Mouse (Mus musculus): Measurements from ENCODE around the gene Urb1.

Urb1 gene

DNA sequence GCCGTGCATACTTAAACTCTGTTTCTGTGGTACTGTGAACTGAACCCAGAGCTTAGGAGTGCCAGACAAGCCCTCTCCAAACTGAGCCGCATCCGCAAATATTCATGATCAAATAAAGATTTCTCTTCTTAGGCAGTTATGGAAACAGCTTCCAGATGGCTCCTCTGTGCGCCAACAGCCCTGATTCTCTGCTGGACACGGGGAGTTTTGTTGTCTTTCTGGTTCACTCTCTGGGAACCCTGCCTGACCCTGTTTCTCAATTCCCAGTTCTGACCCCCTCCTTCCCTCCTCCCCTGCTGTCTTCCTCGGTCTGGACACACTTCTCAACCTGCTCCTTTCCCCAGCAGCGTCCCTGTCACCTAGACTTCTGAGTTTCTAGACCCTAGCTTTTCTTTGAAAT, 12.8 kb upstream of the Urb1 start:
- DNase-seq (ENCODE audit: low spot score in 2 of 2), result no peak

DNA sequence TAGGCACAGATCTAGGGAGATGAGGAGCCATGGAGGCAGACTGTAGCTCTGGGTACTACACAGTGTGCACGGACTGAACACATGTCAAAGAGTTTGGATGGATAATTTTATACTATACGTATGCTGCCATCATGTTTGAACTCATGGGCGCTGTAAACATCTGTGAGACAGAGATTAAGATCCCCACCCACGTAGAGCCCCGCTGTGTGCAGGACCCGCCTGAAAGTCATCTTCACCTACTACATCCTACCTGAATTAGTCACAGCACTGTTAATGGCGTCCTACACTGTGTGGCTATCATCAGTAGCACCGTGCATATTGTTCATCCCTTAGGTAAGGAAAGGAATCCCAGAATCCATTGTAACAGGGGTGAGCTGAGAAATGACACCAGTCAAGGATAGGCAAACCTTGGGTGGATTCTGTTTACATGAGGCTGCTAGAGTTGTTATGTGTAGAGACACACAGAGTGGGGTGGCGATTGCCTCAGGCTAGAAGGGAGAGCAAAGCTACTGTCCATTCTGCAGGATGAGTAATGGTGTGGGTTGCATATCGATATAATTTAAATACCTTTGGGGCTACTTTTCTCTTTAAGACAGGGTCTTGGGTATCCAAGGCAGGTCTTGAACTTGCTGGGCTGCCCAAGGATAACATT, 12.2 kb upstream of the Urb1 start:
- no peak for DNase-seq (ENCODE audit: low spot score in 2 of 2)

DNA sequence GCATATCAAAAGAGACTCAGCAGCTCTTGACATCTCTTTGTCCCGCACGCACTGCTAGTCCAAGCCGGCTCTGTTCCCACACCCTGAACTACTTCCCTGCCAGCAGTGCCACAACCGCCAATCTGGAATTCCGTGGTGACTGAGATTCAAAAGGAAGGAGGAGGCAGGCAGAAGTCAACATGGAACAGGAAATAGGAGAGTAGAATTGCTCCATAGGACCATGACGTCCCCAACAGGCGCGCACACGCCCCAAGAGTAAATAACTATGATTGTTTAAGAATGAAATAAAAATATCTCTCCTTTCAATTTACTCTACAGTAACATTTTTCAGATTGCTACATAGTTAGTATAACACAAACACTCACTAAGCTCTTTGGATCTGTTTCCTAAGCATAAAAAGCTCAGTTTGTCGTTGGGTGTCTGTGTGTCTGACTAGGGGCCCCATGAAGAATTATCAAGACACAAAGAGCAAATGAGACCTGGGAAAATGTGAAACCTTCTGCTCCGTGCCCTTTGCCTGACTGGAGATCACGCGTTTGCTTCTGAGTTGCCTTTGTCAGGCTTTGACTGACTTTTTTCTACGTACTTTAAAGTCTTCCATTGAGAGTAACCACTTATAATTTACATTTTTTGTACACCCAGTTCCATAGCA, 11.0 kb upstream of the Urb1 start:
- no peak for DNase-seq (ENCODE audit: low spot score in 2 of 2)

DNA sequence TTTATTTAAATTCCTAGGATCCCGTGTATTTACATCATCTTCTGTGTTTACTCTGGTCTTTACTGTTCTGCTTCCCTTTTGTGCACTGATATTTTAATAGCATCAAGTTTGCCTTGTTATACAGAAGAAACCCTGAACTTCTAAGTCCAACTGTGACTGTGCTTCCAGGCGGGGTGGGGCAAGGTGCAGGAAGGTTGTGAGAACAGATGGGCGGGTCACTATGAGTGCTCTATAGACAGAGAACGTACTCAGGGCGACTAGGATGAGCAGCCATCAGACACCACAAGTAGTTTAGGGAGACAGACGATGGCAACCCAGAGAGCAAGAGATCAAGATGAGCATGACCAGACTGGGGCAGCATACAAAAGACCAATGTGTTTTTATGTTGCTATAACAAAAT, 10.1 kb upstream of the Urb1 start:
- no peak for DNase-seq (ENCODE audit: low spot score in 2 of 2)

DNA sequence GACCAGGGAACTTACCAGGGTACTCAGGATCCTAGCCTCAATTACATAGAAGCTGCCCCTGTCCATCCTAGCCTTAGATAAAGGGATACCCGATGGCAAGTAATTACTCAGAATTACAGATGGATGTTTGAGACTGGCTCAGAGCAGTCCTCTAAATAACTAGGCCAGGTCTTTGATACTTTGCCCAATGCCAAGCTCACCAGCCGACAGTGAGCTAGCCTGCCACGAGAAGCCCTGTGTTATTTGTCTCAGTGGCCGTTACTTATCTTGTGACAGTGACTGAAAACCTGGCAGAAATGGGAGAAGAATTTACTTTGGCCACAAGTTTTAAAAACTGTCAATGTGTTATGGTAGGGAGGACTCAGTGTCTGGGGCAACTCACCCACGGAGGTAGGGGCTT, 1.9 kb upstream of the Urb1 start:
- DNase-seq (ENCODE audit: low spot score in 2 of 2), result no peak

DNA sequence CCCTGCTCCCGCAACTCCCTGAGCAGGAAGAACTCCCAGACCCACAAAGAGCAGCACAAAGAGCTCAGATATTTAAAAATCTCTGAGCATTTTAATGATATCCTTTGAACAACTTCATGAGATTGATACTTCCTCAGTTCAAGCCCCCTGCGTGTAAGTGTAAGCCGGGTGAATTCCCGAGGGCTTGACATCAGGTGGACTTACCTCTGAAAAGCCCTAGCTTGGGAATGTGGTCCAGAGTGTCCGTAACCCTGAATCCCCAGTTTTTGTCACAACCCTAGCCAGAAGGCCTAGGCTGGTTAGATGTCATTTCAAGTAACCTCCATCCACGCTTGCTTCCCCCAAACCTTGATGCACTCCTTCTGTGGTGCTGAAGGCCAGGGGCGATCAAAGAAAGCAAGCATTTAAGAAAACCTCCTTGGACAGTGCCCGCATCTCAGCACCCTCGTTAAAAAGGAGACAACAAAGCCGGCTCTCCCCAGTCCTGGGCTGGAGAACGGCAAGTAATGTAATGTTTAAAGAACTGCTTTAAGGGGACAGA, 573 bp upstream of the Urb1 start:
- DNase-seq (ENCODE audit: low spot score in 2 of 2), result no peak

DNA sequence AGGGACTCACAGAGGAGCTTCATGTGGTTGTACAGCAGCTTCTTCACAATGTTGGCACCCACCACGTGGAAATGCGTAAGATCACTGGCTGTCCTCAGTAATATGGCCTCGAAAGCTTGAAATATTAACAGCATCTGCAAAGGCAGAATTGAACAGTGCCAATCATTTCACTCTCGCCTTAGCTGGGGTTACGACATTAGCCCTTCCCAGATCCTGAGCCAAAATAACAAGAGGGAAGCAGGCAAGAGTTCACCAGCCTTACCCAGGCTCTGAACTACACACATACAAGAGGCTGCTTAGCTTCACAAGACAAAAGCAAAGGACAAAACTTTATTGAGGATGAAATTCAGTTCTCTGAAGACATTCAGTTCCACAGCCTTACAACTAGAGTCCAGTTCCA, 5.7 kb downstream of the Urb1 start:
- DNase-seq (ENCODE audit: low spot score in 2 of 2), result no peak

DNA sequence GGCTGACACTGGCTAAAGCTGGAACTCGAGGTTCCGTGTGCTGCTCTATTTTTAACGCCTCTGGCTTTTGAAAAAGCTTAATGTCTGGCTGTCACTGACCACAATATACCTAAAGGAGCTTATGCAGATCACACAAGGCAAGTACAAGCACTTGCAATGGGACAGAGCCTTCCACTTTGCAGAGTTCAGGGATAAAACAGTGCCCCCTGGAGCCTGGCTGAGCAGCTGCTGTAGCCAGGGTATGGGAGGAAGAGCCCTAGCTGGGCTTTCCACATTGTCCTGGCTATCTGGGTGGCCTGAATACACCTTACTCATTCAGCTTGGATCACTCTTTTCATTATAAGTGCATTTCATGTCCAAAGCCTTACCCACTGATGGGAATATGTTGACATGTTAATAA, 8.3 kb downstream of the Urb1 start:
- no peak for DNase-seq (ENCODE audit: low spot score in 2 of 2)

DNA sequence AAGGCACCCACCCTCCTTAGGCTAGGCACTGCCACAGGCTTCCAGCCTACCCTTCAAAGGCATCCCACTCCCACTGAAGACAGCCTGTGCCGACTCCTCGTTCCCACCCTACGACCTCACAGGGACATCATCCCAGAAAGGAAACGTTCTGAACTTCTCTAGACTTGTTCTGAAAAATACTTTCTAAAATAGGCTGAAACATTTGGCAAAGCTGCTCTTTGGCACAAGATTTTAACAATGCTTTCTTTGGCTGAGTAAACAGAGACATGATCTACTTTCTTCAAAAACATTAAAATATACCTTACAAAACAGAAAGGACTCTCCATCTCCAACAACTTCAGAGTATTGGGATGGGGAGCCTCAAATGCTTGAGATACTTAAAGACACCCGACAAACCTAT, 9.0 kb downstream of the Urb1 start:
- peak in 1 of 2 experiments; percentile 25 for DNase-seq (ENCODE audit: low spot score in 2 of 2)

DNA sequence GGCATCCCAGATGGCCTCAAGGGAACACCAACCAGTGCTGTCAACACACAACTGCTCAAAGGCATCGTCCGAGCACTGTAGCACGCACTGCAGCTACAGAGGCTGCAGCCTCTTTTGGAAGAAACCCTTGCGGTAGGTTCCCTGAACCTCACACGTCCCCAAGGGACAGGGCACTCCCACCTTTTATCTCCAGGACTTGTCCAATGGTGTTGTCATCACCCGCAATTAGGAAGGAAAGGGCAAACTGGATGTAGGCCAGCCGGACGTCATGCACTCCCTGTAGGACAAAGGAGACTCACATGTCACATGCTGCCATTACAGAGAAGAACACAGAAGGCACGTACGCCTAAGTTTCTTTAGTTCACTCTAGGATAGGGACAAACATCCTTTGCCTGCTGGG, 10.4 kb downstream of the Urb1 start:
- DNase-seq (ENCODE audit: low spot score in 2 of 2), result no peak

DNA sequence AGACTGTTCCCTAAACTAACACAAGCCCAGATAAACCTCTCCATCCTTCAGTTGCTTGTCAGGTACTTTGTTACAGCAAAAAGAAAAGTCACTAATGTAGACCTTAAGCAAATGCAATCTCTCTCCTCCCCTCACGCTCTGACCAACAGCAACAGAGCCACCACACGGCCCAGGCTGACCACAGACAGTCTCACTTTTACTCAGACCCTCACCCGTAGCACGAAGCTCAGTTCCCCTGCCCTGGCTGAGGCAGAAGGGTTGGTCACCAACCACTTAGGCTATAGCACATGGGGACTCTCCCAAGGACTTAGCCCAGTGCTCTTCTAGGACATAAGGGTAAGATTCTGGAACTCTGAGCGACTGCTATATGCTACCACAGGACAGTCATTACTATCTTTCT, 11.4 kb downstream of the Urb1 start:
- DNase-seq (ENCODE audit: low spot score in 2 of 2), result no peak

DNA sequence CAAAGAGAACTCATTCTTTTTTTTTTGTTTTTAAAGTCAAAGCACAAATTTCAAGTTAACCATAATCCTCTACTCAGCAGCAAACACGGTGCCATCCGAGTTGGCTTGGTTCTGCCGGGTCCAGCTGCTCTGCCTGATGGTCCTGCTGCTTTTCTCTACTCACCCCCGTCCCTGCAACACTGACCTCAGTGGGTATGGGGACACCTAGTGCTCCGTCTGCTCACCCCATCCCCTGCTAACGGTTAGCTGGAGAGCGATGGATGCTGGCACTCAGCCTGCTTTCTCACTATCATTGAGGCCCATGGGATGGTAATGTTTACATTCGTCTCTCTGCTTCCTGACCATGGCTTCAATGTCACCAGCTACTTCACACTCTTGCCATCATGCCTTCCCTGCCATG, 11.8 kb downstream of the Urb1 start:
- DNase-seq (ENCODE audit: low spot score in 2 of 2), result no peak

DNA sequence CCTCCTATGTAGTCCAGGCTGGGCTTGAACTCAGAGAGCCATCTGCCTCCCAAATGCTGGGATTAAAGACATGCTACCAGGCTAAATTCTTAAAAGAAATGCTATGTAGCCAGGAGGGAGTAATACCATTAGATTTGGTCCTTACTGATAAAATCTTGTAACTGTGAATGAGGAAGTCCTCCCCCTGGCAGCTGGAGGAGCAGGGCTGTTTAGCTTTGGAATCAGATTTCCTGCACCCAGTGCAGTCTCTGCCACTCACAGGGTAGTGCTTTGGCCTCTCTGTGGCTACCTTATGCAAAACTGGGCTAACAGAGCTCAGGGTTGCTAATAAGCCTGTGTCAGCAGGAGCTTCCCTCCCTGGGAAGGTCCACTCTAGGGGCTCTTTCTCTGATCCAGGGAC, 15.5 kb downstream of the Urb1 start:
- DNase-seq (ENCODE audit: low spot score in 2 of 2), result no peak

DNA sequence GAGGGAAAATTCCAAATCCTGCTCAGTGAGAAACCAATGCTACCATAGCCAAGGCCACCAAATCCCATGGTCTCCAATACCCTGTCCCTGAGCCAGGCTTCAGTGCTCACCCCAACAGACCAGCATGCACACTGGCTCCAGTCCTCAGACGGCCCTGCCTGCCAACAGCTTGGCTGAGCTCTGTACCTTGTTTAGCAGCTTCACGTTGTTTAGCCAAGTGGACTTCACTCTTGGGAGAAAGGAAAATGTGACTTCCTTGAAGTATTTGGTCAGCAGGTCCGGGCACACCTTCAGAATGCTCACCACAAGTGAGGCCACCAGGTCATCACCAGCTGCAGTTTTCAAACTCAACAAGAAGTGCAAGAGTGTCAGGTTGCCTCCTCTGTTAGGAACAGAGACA, 17.7 kb downstream of the Urb1 start:
- no peak for DNase-seq (ENCODE audit: low spot score in 2 of 2)

DNA sequence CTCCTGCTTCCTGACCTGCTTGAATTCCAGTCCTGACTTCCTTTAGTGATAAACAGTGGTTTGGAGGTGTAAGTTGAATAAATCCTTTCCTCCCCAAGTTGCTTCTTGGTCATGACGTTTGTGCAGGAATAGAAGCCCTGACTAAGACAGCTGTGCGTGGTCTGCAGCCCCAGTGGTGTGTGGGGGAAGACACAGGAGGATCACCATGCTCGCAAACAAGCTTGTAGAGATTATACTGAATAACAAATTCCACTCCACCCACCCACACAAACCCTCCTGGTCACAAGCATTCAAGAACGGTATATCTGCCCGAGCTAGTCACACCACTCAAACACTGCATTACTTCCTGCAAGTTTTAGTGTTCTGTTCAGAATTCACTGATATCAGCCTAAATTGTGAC, 18.1 kb downstream of the Urb1 start:
- DNase-seq (ENCODE audit: low spot score in 2 of 2), result peak in 1 of 2 experiments; percentile 28

DNA sequence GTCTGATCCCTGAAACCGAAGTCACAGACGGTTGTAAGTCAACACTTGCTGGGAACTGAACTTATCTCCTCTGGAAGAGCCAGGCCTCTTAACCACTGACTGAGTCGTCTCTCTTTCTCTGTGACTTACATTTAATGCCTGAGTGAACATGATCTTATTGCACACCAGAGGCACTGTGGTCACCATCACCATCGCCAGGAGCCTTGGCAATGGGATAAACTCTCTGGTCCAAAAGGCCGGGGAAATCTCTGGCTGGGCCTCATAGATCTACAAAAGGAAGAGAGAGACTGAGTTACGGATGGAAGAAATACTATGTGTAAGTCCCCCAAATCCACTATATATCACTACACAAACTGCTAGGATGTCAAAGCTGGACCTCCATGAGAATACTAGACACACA, 19.3 kb downstream of the Urb1 start:
- DNase-seq (ENCODE audit: low spot score in 2 of 2), result no peak

DNA sequence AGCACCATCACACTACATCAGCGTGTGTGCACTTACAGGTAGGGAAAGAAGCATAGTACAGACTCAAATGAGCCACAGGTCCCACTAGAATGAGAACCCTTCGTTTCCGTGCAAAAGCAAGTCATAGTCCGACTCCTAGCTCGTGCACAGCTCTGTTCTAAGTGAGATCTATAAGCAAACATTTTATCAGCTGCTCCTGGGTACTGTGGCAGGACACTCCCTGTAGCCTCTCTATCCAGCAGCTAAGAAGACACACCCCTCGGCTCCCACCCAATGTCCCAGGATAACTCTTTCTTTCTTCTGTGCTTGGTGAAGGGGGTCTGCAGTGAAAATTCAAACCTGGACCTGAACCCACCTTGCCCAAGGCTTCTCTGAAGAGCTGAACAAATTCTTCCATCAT, 21.6 kb downstream of the Urb1 start:
- no peak for DNase-seq (ENCODE audit: low spot score in 2 of 2)

DNA sequence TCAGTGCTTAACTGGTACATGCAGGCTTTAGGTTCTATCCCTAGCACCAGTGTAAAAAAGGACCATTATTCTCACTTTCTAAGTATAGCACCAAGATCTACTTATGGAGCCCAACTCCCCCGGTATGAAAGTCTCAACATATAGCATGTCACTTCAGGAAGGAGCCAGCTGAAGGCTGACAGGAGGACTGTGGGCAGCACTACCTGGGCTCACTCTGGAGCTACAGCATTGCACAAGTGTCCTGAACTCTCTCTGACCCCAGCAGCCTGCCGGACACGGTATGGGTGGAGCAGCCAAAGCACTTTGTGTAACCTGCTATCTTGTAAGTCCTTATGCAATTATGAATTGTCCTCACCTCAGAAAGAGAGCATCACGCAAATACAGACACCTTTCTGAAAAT, 25.0 kb downstream of the Urb1 start:
- no peak for DNase-seq (ENCODE audit: low spot score in 2 of 2)

DNA sequence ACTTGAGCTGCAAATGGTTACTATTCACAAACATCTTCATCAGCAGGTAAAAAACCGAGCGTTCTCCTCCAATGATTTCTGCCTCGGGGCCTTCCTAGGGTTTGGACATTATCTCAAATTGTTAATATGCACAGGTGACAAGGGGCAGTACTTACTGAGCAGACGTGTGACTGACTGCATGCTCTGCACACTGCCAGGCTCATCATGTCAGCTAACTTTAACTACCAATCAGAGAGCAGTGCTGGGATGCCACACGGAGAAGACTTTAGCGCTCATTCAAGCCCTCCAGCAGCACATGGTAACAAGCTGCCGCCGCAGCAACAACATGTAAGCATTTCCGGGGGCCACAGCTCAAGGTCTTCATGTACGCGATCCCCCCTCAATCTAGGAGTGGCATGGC, 26.9 kb downstream of the Urb1 start:
- DNase-seq (ENCODE audit: low spot score in 2 of 2), result no peak

DNA sequence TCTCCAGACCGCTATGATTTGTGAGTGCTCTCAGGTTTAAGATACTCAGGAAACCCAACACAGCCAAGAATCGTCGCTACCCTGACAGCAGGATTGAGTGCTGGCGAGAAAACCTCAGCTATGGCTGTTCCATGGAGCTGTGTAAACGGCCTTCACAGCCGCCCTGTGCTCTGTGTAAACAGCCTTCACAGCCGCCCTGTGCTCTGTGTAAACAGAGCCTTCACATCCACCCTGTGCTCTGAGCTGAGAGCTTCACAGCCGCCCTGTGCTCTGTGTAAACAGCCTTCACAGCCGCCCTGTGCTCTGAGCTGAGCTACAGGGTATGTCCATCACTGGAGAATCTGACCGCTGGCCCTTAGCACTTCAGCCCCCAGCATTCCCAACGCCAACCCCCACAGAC, 30.4 kb downstream of the Urb1 start:
- no peak for DNase-seq (ENCODE audit: low spot score in 2 of 2)

DNA sequence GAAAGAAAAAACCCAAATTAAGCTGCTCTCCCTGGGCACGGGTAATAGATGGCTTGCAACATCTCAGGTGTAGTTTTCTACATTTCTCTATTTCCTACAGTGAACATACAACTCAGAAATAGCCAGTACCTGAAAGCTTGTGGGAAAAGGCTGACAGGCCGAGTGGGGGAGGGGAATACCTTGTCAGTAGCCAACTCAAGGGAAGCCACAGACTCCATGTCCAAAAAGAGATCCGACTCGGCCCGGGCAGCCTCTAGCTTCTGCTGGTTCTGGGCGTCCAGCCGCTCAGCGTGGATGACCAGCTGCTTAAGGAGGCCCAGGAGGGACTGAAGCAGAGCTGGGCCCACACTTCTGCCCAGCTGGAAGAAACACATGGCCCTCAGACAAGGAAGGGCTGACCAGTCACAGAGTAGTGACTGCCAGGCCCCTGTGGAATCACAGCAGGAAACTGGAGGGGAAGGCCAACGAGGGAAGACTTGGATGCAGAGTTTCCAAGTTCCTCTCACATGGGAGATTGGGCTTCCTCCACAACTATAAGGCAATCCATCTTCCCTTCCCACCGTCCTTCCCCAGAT, 34.2 kb downstream of the Urb1 start:
- DNase-seq (ENCODE audit: low spot score in 2 of 2), result no peak

DNA sequence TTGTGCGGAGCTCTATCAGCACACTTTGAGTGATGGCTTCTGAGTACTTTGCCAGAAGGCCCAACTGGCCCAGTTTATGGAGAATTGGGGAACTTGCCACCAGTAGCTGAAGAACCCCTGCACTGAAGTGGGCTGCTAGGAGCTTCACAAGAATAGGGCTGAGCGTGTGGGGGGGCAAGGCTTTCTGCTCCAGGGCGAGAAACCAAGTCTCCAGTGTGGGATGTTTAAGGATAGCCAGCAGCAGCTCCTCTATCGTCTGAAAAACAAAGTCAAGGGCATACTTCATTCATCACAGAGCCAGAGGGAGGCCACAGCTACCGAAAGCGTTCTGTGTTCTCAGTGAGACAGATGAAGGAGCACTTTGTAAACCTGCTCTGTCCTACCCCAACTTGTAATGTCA, 35.6 kb downstream of the Urb1 start:
- DNase-seq (ENCODE audit: low spot score in 2 of 2), result no peak

DNA sequence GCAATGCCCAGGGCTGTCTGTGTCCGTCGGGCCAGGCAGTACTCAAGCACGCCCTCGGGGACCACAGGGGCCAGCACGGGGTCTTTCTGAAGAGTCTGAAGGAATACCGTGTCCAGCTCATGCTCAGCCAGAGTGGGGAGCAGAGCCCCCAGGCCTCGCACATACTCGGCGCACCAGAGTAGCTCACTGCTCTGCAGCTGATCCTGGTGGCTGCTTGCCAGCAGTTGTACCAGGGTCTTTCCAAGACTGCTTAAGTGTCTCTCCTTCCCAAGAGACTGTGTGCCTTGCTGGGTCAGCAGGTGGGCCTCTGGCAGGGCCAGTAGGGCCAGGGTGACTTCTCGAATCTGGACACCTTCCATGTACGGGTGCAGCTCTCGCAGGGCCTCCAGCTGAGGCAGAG, 36.0 kb downstream of the Urb1 start:
- DNase-seq (ENCODE audit: low spot score in 2 of 2), result no peak

Data from left cerebral cortex, adult 9 months (tissue).